Mouse (Mus musculus) midbrain, embryonic 11.5 days (tissue): Measurements from ENCODE around the gene Gcfc2. TPM values are rescaled to one million over a fixed set of nuclear protein-coding genes. Genes with fewer than 3 reads are reported as not detected.

Source experiments
- ATAC-seq: fragments of 200-750 bp; cut with Nextera tagmentation; 2 replicates; pipeline ENCODE4 v1.8.0; 2017; ENCODE audit warnings: moderate TSS enrichment, moderate library complexity; ENCODE audit not compliant: low FRiP score
- DNase-seq: peaks from one replicate; pipeline ENCODE4 v3.0.0; 2015; ENCODE audit warnings: low spot score; ENCODE audit errors: missing footprints
- H3K27ac ChIP-seq: fragments of 300-500 bp; sonication (generic); 2 replicates; pipeline ENCODE4 v1.5.1; 2014; ENCODE audit warnings: low read depth, low read length
- H3K27me3 ChIP-seq: fragments of 300-500 bp; sonication (generic); 2 replicates; pipeline ENCODE4 v1.6.1; 2014; ENCODE audit warnings: mild to moderate bottlenecking, low read length, moderate library complexity, mixed read lengths; ENCODE audit not compliant: control insufficient read depth, insufficient read depth
- H3K36me3 ChIP-seq: fragments of 300-500 bp; sonication (generic); 2 replicates; pipeline ENCODE4 v1.6.1; 2014; ENCODE audit warnings: mild to moderate bottlenecking, low read length, moderate library complexity, mixed read lengths; ENCODE audit not compliant: control insufficient read depth, insufficient read depth
- H3K4me1 ChIP-seq: fragments of 300-500 bp; sonication (generic); 2 replicates; pipeline ENCODE4 v1.6.1; 2014; ENCODE audit warnings: low read length; ENCODE audit not compliant: control insufficient read depth, insufficient read depth
- H3K4me2 ChIP-seq: fragments of 300-500 bp; sonication (generic); 2 replicates; pipeline ENCODE4 v1.6.1; 2014; ENCODE audit warnings: mild to moderate bottlenecking, moderate library complexity
- H3K4me3 ChIP-seq: fragments of 300-500 bp; sonication (generic); 2 replicates; pipeline ENCODE4 v1.5.1; 2014; ENCODE audit warnings: low read depth, low read length
- H3K9ac ChIP-seq: fragments of 300-500 bp; sonication (generic); 2 replicates; pipeline ENCODE4 v1.6.1; 2014; ENCODE audit warnings: low read length
- H3K9me3 ChIP-seq: fragments of 300-500 bp; sonication (generic); 2 replicates; pipeline ENCODE4 v1.6.1; 2016; ENCODE audit warnings: low read length; ENCODE audit not compliant: control insufficient read depth
- WGBS: fragments of 180-500 bp; shearing (Covaris S2); extraction: QIAGEN DNeasy Blood & Tissue Kit; methylation state at CpG from one replicate; pipeline ENCODE4 v1.1.7; 2014; 5-methylcytosine and 5-hydroxymethylcytosine counted together
- polyA plus RNA-seq: library from polyadenylated mRNA; unstranded; fragments of >200 nt; fragmentation: Nextera tagmentation; extraction: Ambion mirVana; gene quantifications from 2 replicates; pipeline ENCODE4 v1.2.1, GENCODE M21; 2014

Gcfc2 gene
- 12.6 and 13.5 TPM in 2 replicates for polyA plus RNA-seq

DNA sequence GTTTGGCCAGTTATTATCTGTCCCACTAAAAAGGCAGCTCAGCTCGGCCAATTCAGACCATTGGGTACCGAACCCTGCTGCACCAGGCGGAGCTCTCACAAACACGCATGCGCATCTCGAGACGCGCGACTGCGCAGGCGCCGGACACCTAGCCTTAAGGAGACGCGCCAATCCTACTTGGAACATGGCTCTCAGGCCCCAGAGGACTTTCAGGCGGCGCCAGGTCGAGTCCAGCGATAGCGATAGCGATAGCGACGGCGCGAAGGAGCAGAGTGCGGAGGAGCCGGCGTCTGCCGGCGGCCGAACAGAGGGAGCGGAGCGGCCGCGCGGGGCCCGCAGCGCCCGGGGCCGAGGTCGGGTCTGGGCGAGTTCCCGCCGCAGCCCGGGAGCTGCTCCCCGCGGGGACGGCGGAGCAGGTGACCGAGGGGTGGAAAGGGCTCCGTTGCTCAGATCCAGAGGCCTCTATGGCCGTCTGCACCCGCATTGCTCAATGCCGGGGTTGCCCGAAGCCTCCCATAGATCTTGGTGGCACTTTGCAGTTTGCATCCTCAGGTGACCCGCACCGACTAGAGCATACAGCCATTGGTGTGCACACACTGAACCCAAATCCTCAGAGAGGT, at the start of gene Gcfc2:
Gene Gcfc2 (plus strand): TSS at position 147 of the 620 bp plus-strand sequence.
- H3K4me1 ChIP-seq, result peaks cover 8% of the 10 kb centered on the region
- peak; percentile 100 for DNase-seq

DNA sequence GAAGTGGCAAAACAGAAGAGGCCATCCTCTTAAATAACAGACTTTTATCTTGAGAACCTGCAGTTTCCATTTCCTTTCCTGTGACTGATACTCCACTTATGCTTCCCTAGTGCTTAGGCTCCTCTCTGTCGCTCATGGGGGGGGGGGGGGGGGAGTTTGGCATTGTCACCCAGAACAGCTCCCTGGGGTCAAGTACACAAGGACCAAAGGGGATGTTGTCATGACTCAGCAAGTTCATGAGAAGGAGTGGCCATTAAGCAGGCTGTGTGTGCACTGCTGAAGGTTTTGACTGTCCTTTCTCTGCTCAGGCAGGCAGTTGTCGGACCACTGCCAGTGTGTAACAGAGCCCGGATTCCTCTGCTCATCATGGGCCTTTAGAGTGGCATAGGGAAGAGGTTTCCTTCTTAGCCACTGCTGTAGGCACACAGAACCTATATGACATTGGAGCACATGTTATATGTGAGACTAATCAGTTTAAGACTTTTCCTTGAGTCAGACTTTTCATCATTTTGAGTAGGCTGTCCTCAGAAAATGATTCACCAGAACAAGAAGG, 27.7 kb upstream of the Gcfc2 start:
- Histone ChIP-seq H3K27me3 (no peaks in the 10 kb centered on the region), H3K9me3 (no peaks in the 10 kb centered on the region), H3K4me3 (no peak overlapping the region), H3K9ac (no peak overlapping the region), H3K36me3 (no peaks in the 10 kb centered on the region), H3K27ac (no peak overlapping the region), H3K4me1 (no peaks in the 10 kb centered on the region), H3K4me2 (no peak overlapping the region)
- 68% methylated on average over 3 of the region's 3 CpGs for WGBS
- ATAC-seq (no peak), DNase-seq (no peak)

More for the DNA sequence above, at the start of gene Gcfc2:
- H3K27me3 ChIP-seq, result no peaks in the 10 kb centered on the region
- peaks cover 4% of the 10 kb centered on the region; the same call in 1 of the 2 replicates for H3K36me3 ChIP-seq
- H3K4me3 ChIP-seq, result peak within 1 kb of the TSS; percentile 81
- peak within 1 kb of the TSS; percentile 63 for H3K4me2 ChIP-seq
- H3K27ac ChIP-seq, result peak within 1 kb of the TSS; percentile 40; the same call in 1 of the 2 replicates
- ATAC-seq, result peak; percentile 97
- H3K9ac ChIP-seq, result peak within 1 kb of the TSS; percentile 95
- H3K9me3 ChIP-seq, result no peaks in the 10 kb centered on the region
- under 1% methylated on average over 56 of the region's 56 CpGs for WGBS

DNA sequence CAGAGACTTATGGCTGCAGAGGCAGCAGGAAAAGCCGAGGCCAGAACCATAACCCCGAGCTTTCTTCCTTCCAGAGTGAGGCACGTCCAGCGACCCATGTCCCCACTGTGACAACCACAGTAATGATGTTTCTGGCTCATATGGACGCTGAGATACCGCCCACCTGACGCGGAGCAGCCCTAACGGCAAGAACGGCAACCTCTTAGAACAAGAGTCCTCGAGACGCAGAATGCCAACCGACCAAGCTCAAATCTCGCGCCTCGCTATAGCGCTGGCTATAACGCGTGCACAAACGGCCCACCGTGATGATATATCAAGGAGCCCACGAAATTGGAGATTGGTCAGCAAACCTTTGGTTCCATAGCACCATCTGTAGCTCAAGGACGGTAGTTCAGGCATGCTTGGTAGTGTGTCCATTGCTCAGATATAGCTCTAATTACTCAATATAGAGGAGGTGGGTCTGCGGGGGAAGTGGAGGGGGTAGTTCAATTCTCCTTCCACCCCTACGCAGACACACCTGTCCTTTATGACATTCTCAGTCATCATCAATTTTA, 13.1 kb upstream of the Gcfc2 start:
- no peak overlapping the region for H3K4me3 ChIP-seq
- no peaks in the 10 kb centered on the region for H3K27me3 ChIP-seq
- 88% methylated on average over 25 of the region's 25 CpGs for WGBS
- H3K4me1 ChIP-seq, result no peaks in the 10 kb centered on the region
- no peak overlapping the region for H3K4me2 ChIP-seq
- no peaks in the 10 kb centered on the region for H3K9me3 ChIP-seq
- DNase-seq (no peak), ATAC-seq (no peak)
- H3K36me3 ChIP-seq, result no peaks in the 10 kb centered on the region
- no peak overlapping the region for H3K9ac ChIP-seq
- no peak overlapping the region for H3K27ac ChIP-seq

DNA sequence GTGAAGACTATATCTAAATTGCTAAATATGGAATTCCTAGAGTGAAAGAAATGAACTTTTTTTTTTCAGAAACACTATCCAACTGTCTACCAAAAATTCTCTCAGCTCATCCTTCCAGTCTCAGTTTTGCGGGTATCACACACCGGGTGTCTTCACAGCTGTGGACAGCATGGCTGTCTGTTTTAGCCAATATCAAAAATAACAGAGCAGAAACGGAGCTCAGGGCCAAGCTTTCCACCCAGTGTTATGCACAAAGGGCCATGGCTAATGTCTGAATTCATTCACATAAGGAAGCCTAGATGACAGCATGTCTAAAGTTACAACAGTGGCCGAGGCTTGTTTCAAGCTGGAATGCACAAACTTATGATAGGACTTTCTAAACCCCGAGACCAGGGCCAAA, 12.2 kb upstream of the Gcfc2 start:
- ATAC-seq (no peak), DNase-seq (no peak)
- no peak overlapping the region for H3K4me2 ChIP-seq
- 86% methylated on average over 5 of the region's 5 CpGs for WGBS
- no peak overlapping the region for H3K9ac ChIP-seq
- H3K36me3 ChIP-seq, result no peaks in the 10 kb centered on the region
- no peak overlapping the region for H3K27ac ChIP-seq
- H3K27me3 ChIP-seq, result no peaks in the 10 kb centered on the region
- H3K9me3 ChIP-seq, result no peaks in the 10 kb centered on the region
- no peak overlapping the region for H3K4me3 ChIP-seq
- no peaks in the 10 kb centered on the region for H3K4me1 ChIP-seq

DNA sequence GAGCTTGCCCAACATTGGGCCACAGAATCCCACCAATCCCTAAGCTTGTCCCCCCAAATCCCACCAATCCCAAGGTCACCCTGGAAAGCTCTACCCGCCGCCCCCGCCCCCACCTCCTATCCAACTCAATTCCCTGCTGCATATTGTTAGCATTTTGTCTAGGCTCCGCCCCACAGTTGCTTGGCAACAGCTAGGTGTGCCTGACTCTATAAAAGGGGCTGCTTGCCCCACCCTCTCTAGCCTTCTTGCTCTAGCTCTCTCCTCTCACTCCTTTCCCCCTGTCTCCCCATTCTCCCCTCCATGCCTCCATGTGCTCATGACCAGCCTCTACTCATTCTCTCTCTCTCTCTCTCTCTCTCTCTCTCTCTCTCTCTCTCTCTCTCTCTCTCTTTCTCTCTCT, 11.8 kb upstream of the Gcfc2 start:
- H3K4me1 ChIP-seq, result no peaks in the 10 kb centered on the region
- no peaks in the 10 kb centered on the region for H3K27me3 ChIP-seq
- H3K9me3 ChIP-seq, result no peaks in the 10 kb centered on the region
- no peak overlapping the region for H3K9ac ChIP-seq
- no peak overlapping the region for H3K4me3 ChIP-seq
- WGBS, result 78% methylated on average over 4 of the region's 4 CpGs
- ATAC-seq (no peak), DNase-seq (no peak)
- H3K4me2 ChIP-seq, result no peak overlapping the region
- no peaks in the 10 kb centered on the region for H3K36me3 ChIP-seq
- no peak overlapping the region for H3K27ac ChIP-seq

DNA sequence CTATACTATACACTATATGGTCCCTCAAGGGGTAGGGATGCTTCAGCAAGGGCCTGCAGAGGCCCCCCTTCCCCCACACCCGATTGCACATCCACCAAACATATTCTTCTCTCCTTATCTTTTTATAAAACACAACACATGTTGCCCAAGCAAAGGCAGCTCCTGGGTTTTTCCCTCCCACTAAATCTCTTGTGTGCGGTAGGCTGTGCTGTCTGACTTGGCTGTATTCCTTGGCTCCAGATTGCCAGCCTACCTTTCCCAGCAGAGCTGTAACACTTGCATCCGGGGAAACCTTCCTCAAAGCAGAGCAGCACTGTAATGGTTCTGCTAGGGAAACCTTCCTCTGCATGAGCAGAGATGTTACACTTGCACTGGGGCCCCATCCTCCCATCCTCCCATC, 11.3 kb upstream of the Gcfc2 start:
- DNase-seq (no peak), ATAC-seq (no peak)
- H3K4me2 ChIP-seq, result no peak overlapping the region

DNA sequence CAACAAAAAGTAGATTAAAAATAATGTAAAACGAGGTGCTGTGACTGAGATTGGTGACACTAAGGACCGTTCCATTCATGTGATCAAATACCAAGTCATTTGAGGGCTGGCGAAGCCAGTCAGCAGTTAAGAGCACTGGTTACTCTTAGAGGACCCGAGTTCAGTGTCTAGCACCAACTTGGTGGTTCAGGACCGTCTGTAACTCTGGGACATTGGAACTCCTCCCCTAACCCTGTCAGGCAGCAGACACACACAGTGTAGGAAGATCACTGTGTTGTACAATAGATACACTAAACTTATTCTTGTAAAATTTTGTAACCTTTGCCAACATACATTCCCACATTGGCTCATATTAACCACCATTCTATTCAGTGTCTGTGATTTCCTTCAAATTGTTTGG, 835 bp downstream of the Gcfc2 start:
- Histone ChIP-seq H3K9ac (peak overlapping the region; percentile 95), H3K4me3 (peak overlapping the region; percentile 81), H3K9me3 (no peaks in the 10 kb centered on the region), H3K27me3 (no peaks in the 10 kb centered on the region), H3K4me1 (peaks cover 8% of the 10 kb centered on the region), H3K36me3 (peaks cover 4% of the 10 kb centered on the region; the same call in 1 of the 2 replicates), H3K27ac (no peak overlapping the region), H3K4me2 (peak overlapping the region; percentile 63)
- ATAC-seq (peak; percentile 15; the same call in 1 of the 2 replicates), DNase-seq (no peak)
- WGBS, result 17% methylated on average over 5 of the region's 5 CpGs

More for the DNA sequence above, 11.3 kb upstream of the Gcfc2 start:
- no peaks in the 10 kb centered on the region for H3K9me3 ChIP-seq
- H3K27ac ChIP-seq, result no peak overlapping the region
- H3K9ac ChIP-seq, result no peak overlapping the region
- H3K27me3 ChIP-seq, result no peaks in the 10 kb centered on the region
- WGBS, result 87% methylated on average over 3 of the region's 3 CpGs
- no peak overlapping the region for H3K4me3 ChIP-seq
- H3K36me3 ChIP-seq, result no peaks in the 10 kb centered on the region
- H3K4me1 ChIP-seq, result no peaks in the 10 kb centered on the region

DNA sequence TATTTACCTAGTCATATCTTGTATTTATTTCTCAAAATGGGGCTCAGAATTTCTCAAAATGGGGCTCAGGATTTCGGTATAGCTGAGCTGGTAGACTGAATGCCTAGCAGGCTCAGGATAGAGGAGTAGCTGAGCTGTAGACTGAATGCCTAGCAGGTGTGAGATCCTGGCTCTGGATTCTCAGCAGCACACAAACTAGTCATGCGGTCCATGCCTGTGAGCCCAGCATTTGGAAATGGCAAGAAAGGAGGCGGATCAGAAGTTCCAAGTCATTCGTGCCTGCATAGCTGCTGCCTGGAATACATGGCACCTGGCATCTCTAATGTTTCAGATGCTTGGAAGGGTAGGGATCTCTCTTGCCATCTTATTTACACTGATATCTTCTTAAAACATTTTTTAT, 5.9 kb downstream of the Gcfc2 start:
- no peak overlapping the region for H3K9ac ChIP-seq
- WGBS, result 93% methylated on average over 4 of the region's 4 CpGs
- H3K9me3 ChIP-seq, result no peaks in the 10 kb centered on the region; the same call in 1 of the 2 replicates
- ATAC-seq (no peak), DNase-seq (no peak)
- no peak overlapping the region for H3K4me3 ChIP-seq
- peaks cover 33% of the 10 kb centered on the region for H3K36me3 ChIP-seq
- H3K27ac ChIP-seq, result no peak overlapping the region
- peaks cover 5% of the 10 kb centered on the region for H3K4me1 ChIP-seq
- H3K27me3 ChIP-seq, result no peaks in the 10 kb centered on the region
- no peak overlapping the region for H3K4me2 ChIP-seq

DNA sequence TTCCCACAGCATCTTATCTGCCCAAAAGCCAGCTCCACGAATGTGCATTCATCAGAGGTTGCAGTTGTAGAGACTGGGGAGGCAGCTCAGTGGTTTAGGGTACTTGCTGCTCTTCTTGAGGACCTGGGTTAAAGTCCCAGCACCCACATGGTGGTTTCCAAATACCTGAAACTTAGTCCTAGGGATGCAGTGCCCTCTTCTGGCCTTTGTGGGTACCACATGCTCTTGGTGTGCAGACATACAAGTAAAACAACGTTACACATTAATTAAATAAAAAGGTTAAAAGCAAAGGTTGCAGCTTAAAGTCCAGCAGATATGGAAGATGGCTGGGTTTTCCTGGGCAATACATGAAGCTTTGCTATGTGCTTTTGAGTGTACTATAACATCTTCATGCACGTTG, 9.8 kb downstream of the Gcfc2 start:
- Histone ChIP-seq H3K4me1 (no peaks in the 10 kb centered on the region), H3K4me3 (no peak overlapping the region), H3K36me3 (peaks cover 40% of the 10 kb centered on the region), H3K9me3 (no peaks in the 10 kb centered on the region; the same call in 1 of the 2 replicates), H3K27me3 (no peaks in the 10 kb centered on the region), H3K9ac (no peak overlapping the region), H3K27ac (no peak overlapping the region), H3K4me2 (no peak overlapping the region)
- no peak for DNase-seq
- WGBS, result 93% methylated on average over 3 of the region's 3 CpGs
- ATAC-seq, result no peak
